Mouse (Mus musculus) cerebellum, adult 2 months (tissue): ENCODE data around the gene Gm13275.

Experiments
- CTCF ChIP-seq: fragments of 200-500 bp; IDR thresholded peaks from 2 replicates; pipeline ENCODE4 v1.5.1; 2011; ENCODE audit warnings: low read depth, mild to moderate bottlenecking, control low read depth, low read length, moderate library complexity, borderline replicate concordance; ENCODE audit not compliant: insufficient read depth
- POLR2A ChIP-seq: fragments of 200-500 bp; IDR thresholded peaks from 2 replicates; pipeline ENCODE4 v1.6.1; 2011; ENCODE audit warnings: low read length, control low read depth, borderline replicate concordance; ENCODE audit not compliant: insufficient read depth

GRCm38 (mm10) chr4:88841438-88841911 lies 47.2 kb downstream of the Gm13275 start, which contains the start of gene Ifna4:
- no peak for TF ChIP-seq POLR2A
- TF ChIP-seq CTCF, result no peak
